Mouse (Mus musculus): ENCODE measurements at regions not wholly inside any gene's neighbourhood (a gene's known extent, or its start where the extent isn't known, plus 50 kb on each side); places are given as distances from the start of the nearest gene placed in this dataset.

- no peak for TF ChIP-seq CTCF (IDR thresholded peaks at IDR 0.05; ENCODE audit: low read depth, low read length)
- no peak for TF ChIP-seq POLR2A (IDR thresholded peaks at IDR 0.05; ENCODE audit: extremely low read depth, insufficient read depth, low read length)
Observed at GRCm38 (mm10) chr3:39360278-39360677, 473.5 kb downstream of the Fat4 start.

Measured in liver, adult 2 months (tissue).